Mouse (Mus musculus): Measurements from ENCODE around the gene Cox19.

Gene Cox19

GRCm38 (mm10) chr5:139381586-139382513 is 30.6 kb upstream of the Cox19 start:
- DNase-seq (ENCODE audit: low spot score) = no peak

DNA sequence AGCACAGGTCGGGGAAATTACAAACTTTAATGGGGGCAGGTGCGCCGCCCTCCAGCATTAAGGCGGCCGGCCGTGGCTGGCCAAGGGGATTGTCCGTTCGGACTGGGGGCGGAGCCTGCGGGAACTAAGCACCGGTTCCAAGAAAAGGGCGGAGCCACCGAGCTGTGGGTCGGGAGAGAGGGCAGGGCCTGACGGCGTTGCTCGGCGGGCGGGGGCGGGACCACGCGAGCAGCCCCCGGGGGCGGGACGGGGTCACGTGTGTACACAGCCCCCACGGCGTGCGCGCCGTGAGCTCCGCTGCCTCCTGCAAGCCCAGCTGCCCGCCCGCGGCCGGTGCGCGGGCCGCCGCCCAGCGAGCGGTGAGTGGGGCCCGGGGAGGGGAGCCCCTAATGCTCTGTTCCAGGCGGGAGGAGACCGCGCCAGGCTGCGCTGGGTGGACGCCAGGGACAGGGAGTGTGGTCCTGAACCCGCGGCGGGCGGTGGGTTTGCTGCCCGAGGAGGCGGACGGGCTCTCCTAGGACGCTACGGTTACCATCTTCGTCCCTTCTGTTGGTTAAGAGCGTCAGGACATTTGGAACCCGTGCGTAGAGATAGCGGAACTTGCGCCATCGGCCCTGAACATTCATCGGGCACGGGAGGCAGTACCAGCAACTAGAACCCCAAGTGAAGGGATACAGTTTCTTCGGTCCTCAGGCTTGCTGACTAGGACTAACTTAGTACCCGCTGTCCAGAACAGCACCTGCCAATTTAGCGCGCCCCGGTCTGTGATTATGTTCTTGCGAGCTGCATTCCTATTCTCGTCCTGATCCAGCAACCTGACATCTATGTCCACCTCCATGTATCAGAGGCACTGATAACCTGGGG is 29.4 kb upstream of the Cox19 start:
- DNase-seq (ENCODE audit: low spot score) = peak; percentile 89

- DNase-seq (ENCODE audit: low spot score) = no peak
Observed at GRCm38 (mm10) chr5:139379771-139380384, 28.7 kb upstream of the Cox19 start.

DNA sequence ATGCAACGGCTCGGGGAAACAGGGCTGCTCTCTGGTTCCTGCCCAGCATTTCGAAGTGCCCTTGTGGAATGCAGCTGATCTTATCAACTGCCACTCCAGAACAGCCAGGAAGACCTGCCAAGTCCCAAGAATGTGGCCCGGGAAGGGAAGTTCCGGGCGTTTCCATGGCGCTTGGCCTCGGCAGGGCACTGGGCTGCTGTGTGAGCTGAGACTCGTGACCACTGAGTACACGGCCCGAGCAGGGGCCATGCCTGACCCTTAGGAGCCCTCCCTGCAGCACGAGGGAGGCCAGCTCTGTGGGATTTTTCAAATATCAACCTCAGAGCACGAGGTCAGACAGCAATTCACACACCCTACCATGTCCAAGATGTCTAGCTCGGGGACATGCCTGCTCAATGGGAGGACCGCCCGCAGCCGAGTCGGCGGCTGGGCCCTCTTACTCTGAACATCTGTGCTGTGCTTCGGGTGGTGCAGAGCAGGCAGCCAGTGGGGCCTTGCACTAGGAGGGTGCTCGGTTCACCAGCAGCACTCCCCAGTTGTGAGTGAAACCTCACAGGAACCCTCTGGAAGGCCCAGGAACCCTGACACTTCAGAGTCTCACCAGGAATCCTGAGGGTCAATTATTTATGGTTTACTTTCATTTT is 27.9 kb upstream of the Cox19 start:
- DNase-seq (ENCODE audit: low spot score) = no peak

- no peak for DNase-seq (ENCODE audit: low spot score)
Observed at GRCm38 (mm10) chr5:139378271-139378556, 27.0 kb upstream of the Cox19 start.

GRCm38 (mm10) chr5:139377468-139378270 is 26.5 kb upstream of the Cox19 start, which contains the start of gene Gpr146:
TSS of gene Gpr146 (plus strand) at chr5:139377697.
- DNase-seq (ENCODE audit: low spot score) = no peak

- DNase-seq (ENCODE audit: low spot score) = no peak
Observed at GRCm38 (mm10) chr5:139374841-139375240, 23.6 kb upstream of the Cox19 start.

GRCm38 (mm10) chr5:139373889-139374444 is 22.7 kb upstream of the Cox19 start:
- DNase-seq (ENCODE audit: low spot score) = no peak

GRCm38 (mm10) chr5:139373126-139373525 is 21.9 kb upstream of the Cox19 start:
- DNase-seq (ENCODE audit: low spot score) = no peak

- peak; percentile 84 for DNase-seq (ENCODE audit: low spot score)
Observed at GRCm38 (mm10) chr5:139371631-139372401, 20.6 kb upstream of the Cox19 start.

DNA sequence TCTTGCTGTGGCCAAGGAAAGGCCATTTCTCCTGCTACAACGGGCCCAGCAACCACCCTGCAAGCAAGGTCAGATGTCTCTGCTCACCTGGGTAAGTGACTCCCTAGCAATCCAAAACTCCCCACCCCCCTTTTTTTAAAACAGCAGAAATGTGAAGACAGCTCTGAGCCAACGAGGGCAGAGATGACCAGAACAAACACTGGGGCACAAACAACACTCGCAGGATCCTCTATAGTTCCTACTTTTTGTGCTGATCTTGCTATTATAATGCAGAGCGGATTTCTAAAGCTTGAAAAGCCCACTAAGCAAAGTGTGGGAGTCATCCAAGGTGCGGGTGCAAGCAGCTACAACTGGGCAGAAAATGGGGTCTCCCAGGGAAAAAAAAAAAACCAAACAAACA is 19.9 kb upstream of the Cox19 start:
- no peak for DNase-seq (ENCODE audit: low spot score)

DNA sequence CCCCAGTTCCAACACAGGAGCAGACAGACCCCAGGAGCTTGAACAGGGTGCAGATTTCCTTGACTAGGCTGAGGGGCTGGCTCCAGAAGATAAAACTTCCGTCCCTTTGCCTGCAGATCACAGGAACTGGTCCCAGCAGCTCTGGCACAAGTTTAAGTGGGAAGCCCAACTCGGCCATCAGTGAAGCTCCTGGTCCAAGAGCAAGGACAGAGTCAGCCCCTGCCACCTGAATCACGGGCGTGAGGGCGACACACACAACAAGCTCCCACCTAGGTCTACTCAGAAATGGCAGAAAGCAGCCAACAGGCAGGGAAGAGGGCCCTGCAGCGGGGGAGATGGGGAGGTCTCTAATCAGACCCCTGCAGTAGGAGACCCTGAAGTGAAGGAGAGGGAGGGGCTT is 19.1 kb upstream of the Cox19 start:
- no peak for DNase-seq (ENCODE audit: low spot score)

GRCm38 (mm10) chr5:139368638-139369320 is 17.6 kb upstream of the Cox19 start:
- DNase-seq (ENCODE audit: low spot score) = no peak

DNA sequence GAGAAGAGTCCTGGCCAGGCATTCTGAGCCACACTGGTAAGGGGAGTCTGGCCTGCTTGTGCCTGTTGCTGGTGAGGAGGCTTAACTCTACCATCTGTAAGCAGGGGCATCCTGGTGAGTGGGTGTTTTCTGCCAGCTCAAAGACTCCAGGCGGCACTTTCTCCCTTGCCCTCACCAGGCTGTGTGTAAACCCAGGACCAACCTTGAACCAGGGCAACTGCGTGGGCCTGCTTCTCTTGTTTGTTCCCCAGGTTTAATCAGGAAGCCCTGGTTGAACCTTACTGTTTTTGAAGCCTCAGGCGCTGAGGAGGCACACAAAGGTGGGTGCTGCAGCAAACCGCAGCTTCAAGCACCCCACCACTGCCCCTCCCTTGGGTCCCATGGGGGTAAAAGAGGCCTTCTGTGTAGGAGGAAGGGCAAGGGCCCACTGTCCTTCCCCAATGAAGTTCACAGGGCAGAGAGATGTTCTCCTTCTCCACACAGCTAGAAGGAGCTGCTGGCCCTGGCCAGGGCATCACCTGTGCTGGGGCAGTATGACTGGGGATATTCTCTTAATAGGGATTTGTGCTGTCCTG is 16.8 kb upstream of the Cox19 start:
- DNase-seq (ENCODE audit: low spot score) = no peak

DNA sequence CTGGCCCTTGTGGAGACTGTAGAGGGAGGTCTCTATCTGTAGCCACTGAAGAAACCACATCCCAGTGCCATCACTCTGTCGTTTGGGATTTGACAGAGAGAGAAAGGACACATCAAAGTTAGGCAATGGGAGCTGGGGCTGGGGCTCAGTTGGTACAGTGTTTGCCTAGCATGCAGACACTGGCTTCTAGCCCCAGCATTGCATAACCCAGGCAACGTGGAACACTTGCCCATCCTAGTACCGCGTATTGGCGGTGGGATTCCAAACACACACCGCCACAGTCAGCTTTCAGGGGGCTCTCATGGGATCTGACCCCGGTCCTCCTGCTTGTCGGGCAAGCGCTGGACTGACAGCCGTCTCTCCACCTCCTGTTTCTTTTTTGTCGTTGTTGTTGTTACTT is 15.3 kb upstream of the Cox19 start:
- no peak for DNase-seq (ENCODE audit: low spot score)

DNA sequence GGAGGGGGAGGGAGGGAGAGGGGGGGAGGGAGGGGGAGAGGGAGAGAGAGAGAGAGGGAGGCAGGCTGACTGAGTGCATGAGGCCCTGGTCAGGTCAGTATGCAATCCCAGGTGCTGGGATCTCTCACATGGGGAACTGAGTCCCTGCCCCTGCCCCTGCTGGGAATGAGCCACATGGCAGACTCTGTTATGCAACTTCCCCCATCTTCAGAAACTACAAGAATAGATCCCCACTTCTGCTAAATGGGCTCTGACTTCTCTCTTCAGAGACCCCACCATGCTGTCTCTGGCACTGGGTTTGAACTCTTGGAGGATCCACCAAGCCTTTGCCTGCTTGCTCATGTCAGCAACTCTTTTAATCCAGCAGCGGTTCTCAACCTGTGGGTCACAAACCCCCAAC is 14.6 kb upstream of the Cox19 start:
- DNase-seq (ENCODE audit: low spot score) = no peak

GRCm38 (mm10) chr5:139364911-139365571 is 13.8 kb upstream of the Cox19 start:
- DNase-seq (ENCODE audit: low spot score) = no peak

- DNase-seq (ENCODE audit: low spot score) = peak; percentile 95
Observed at GRCm38 (mm10) chr5:139364260-139364910, 13.2 kb upstream of the Cox19 start.
